Mouse (Mus musculus): ENCODE data around the gene Cbarp. TPM values are rescaled to one million over a fixed set of nuclear protein-coding genes. Genes with fewer than 3 reads are reported as not detected.

Cbarp gene
- polyA plus RNA-seq, 1 experiment from 2014 or later, result 2.5 TPM

GRCm38 (mm10) chr10:80137626-80138552, 2.7 kb downstream of the Cbarp start:
- Histone ChIP-seq H3K4me3 (ENCODE audit: low read length) (peak overlapping the region; percentile 60), H3K9me3 (replicated peaks; ENCODE audit: control insufficient read depth, low read length) (0 out of 2 replicates have a peak, but pooled peaks cover 3% of the 10 kb centered on the region), H3K36me3 (ENCODE audit: control insufficient read depth, insufficient read depth) (no peaks in the 10 kb centered on the region), H3K9ac (ENCODE audit: low read length) (peak overlapping the region; percentile 43), H3K27me3 (ENCODE audit: control insufficient read depth, insufficient read depth, low read length) (peaks cover 6% of the 10 kb centered on the region; the same call in 1 of the 2 replicates), H3K27ac (ENCODE audit: low read length) (no peak overlapping the region), H3K4me1 (ENCODE audit: control insufficient read depth, insufficient read depth, low read length) (peaks cover 37% of the 10 kb centered on the region), H3K4me2 (ENCODE audit: low read depth, low read length) (peak overlapping the region; percentile 85)
- no peak for ATAC-seq (replicated peaks; ENCODE audit: extremely low read depth, insufficient read depth, low FRiP score)
- WGBS, result 9% methylated on average over 29 of the region's 33 CpGs

GRCm38 (mm10) chr10:80136952-80137625, 3.5 kb downstream of the Cbarp start:
- H3K27me3 ChIP-seq (ENCODE audit: control insufficient read depth, insufficient read depth, low read length), result peaks cover 6% of the 10 kb centered on the region; the same call in 1 of the 2 replicates
- peak overlapping the region; percentile 85 for H3K4me2 ChIP-seq (ENCODE audit: low read depth, low read length)
- no peak overlapping the region for H3K27ac ChIP-seq (ENCODE audit: low read length)
- ATAC-seq (replicated peaks; ENCODE audit: extremely low read depth, insufficient read depth, low FRiP score), result no peak
- H3K9me3 ChIP-seq (replicated peaks; ENCODE audit: control insufficient read depth, low read length), result 0 out of 2 replicates have a peak, but pooled peaks cover 3% of the 10 kb centered on the region
- H3K9ac ChIP-seq (ENCODE audit: low read length), result peak overlapping the region; percentile 43
- H3K4me3 ChIP-seq (ENCODE audit: low read length), result peak overlapping the region; percentile 60
- peaks cover 38% of the 10 kb centered on the region for H3K4me1 ChIP-seq (ENCODE audit: control insufficient read depth, insufficient read depth, low read length)
- no peaks in the 10 kb centered on the region for H3K36me3 ChIP-seq (ENCODE audit: control insufficient read depth, insufficient read depth)
- 5% methylated on average over 29 of the region's 29 CpGs for WGBS

DNA sequence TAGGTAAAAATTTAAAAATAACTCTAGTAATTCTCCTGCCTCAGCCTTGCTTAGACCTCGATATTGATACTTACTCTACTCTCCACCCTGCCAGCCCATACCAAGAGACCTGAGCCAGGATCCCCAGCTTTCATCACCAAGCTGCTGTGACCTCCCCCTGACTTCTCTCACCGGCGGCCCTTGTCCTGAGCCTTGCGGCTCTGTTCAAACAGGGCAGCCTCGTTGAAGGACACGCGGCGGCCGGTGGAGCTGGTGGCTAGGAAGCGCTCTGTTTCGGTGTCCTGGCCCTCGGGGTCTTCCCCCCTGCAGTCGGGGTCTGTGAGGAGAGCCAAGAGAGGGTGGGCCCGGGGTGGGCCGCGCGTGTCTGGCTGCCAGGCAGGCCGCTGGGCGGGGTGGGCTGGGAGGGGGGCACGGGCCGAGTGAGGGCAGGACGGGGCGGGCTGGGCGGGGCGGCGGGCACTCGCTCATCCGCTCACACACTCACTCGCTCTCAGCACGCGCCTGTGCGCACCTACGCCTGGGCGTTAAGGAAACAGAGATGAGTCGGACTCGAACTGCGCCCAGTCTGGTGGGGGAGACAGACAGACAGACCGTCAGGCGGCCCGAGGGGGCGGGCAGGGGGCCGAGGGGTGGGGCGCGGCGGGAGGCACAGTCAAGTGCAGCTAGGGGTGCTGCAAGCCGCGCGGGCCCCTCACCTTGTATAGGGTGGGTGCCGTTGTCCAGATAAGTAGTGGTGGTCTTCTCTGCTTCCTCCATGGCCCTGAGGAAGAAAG, 4.3 kb downstream of the Cbarp start:
- Histone ChIP-seq H3K4me2 (ENCODE audit: low read depth, low read length) (peak overlapping the region; percentile 85), H3K4me3 (ENCODE audit: low read length) (peak overlapping the region; percentile 60), H3K27ac (ENCODE audit: low read length) (no peak overlapping the region), H3K9ac (ENCODE audit: low read length) (peak overlapping the region; percentile 43; the same call in 1 of the 2 replicates), H3K4me1 (ENCODE audit: control insufficient read depth, insufficient read depth, low read length) (peaks cover 40% of the 10 kb centered on the region), H3K27me3 (ENCODE audit: control insufficient read depth, insufficient read depth, low read length) (peaks cover 6% of the 10 kb centered on the region; the same call in 1 of the 2 replicates), H3K9me3 (replicated peaks; ENCODE audit: control insufficient read depth, low read length) (0 out of 2 replicates have a peak, but pooled peaks cover 3% of the 10 kb centered on the region), H3K36me3 (ENCODE audit: control insufficient read depth, insufficient read depth) (no peaks in the 10 kb centered on the region)
- ATAC-seq (replicated peaks; ENCODE audit: extremely low read depth, insufficient read depth, low FRiP score), result no peak
- WGBS, result 23% methylated on average over 34 of the region's 49 CpGs

- Histone ChIP-seq H3K4me2 (ENCODE audit: low read depth, low read length) (no peak overlapping the region), H3K9me3 (replicated peaks; ENCODE audit: control insufficient read depth, low read length) (0 out of 2 replicates have a peak, but pooled peaks cover 3% of the 10 kb centered on the region), H3K36me3 (ENCODE audit: control insufficient read depth, insufficient read depth) (peaks cover 4% of the 10 kb centered on the region; the same call in 1 of the 2 replicates), H3K27me3 (ENCODE audit: control insufficient read depth, insufficient read depth, low read length) (peaks cover 6% of the 10 kb centered on the region; the same call in 1 of the 2 replicates), H3K9ac (ENCODE audit: low read length) (no peak overlapping the region), H3K4me1 (ENCODE audit: control insufficient read depth, insufficient read depth, low read length) (peaks cover 40% of the 10 kb centered on the region), H3K4me3 (ENCODE audit: low read length) (no peak overlapping the region), H3K27ac (ENCODE audit: low read length) (no peak overlapping the region)
- ATAC-seq (replicated peaks; ENCODE audit: extremely low read depth, insufficient read depth, low FRiP score), result no peak
- 100% methylated on average over 1 of the region's 1 CpGs for WGBS
Measured at GRCm38 (mm10) chr10:80135641-80136040, 5.0 kb downstream of the Cbarp start.

DNA sequence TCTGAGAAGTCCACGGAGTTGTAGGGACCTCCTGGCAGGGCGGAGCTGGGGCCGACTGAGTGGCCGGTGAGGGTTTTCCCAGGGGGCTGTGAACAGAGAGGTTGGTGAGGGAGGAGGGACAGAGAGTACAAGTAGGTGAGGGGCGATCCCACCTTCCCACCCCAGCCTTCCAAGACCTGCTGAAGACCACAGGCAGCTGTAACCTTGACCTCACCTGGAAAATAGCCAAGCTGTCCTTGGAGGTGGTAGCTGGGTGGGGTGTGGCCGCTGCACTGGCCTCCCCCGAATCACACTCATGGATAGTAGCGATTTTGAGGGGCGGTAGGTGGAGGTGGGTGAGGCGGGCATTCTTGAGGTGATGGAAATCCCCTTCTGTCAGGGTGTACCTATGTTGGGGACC, 5.5 kb downstream of the Cbarp start:
- Histone ChIP-seq H3K9me3 (replicated peaks; ENCODE audit: control insufficient read depth, low read length) (0 out of 2 replicates have a peak, but pooled peaks cover 3% of the 10 kb centered on the region), H3K4me3 (ENCODE audit: low read length) (no peak overlapping the region), H3K4me2 (ENCODE audit: low read depth, low read length) (no peak overlapping the region), H3K4me1 (ENCODE audit: control insufficient read depth, insufficient read depth, low read length) (peaks cover 40% of the 10 kb centered on the region), H3K27ac (ENCODE audit: low read length) (no peak overlapping the region), H3K36me3 (ENCODE audit: control insufficient read depth, insufficient read depth) (peaks cover 7% of the 10 kb centered on the region), H3K9ac (ENCODE audit: low read length) (no peak overlapping the region), H3K27me3 (ENCODE audit: control insufficient read depth, insufficient read depth, low read length) (peaks cover 6% of the 10 kb centered on the region; the same call in 1 of the 2 replicates)
- WGBS, result 89% methylated on average over 10 of the region's 10 CpGs
- ATAC-seq (replicated peaks; ENCODE audit: extremely low read depth, insufficient read depth, low FRiP score), result no peak

- no peak overlapping the region for H3K9ac ChIP-seq (ENCODE audit: low read length)
- WGBS, result 80% methylated on average over 9 of the region's 9 CpGs
- peaks cover 6% of the 10 kb centered on the region; the same call in 1 of the 2 replicates for H3K27me3 ChIP-seq (ENCODE audit: control insufficient read depth, insufficient read depth, low read length)
- H3K9me3 ChIP-seq (replicated peaks; ENCODE audit: control insufficient read depth, low read length), result 0 out of 2 replicates have a peak, but pooled peaks cover 3% of the 10 kb centered on the region
- H3K4me3 ChIP-seq (ENCODE audit: low read length), result no peak overlapping the region
- H3K27ac ChIP-seq (ENCODE audit: low read length), result no peak overlapping the region
- H3K4me2 ChIP-seq (ENCODE audit: low read depth, low read length), result no peak overlapping the region
- H3K4me1 ChIP-seq (ENCODE audit: control insufficient read depth, insufficient read depth, low read length), result peaks cover 40% of the 10 kb centered on the region
- H3K36me3 ChIP-seq (ENCODE audit: control insufficient read depth, insufficient read depth), result peaks cover 13% of the 10 kb centered on the region
- no peak for ATAC-seq (replicated peaks; ENCODE audit: extremely low read depth, insufficient read depth, low FRiP score)
Measured at GRCm38 (mm10) chr10:80134421-80134820, 6.2 kb downstream of the Cbarp start.

- WGBS, result 48% methylated on average over 8 of the region's 8 CpGs
- peak overlapping the region; percentile 37 for H3K27ac ChIP-seq (ENCODE audit: low read length)
- no peak overlapping the region for H3K4me2 ChIP-seq (ENCODE audit: low read depth, low read length)
- H3K27me3 ChIP-seq (ENCODE audit: control insufficient read depth, insufficient read depth, low read length), result peaks cover 6% of the 10 kb centered on the region; the same call in 1 of the 2 replicates
- ATAC-seq (replicated peaks; ENCODE audit: extremely low read depth, insufficient read depth, low FRiP score), result peak; percentile 58
- H3K4me3 ChIP-seq (ENCODE audit: low read length), result no peak overlapping the region
- H3K36me3 ChIP-seq (ENCODE audit: control insufficient read depth, insufficient read depth), result peaks cover 23% of the 10 kb centered on the region
- 0 out of 2 replicates have a peak, but pooled peaks cover 3% of the 10 kb centered on the region for H3K9me3 ChIP-seq (replicated peaks; ENCODE audit: control insufficient read depth, low read length)
- H3K9ac ChIP-seq (ENCODE audit: low read length), result no peak overlapping the region; the same call in 1 of the 2 replicates
- H3K4me1 ChIP-seq (ENCODE audit: control insufficient read depth, insufficient read depth, low read length), result peaks cover 36% of the 10 kb centered on the region
Measured at GRCm38 (mm10) chr10:80133226-80133849, 7.3 kb downstream of the Cbarp start.

DNA sequence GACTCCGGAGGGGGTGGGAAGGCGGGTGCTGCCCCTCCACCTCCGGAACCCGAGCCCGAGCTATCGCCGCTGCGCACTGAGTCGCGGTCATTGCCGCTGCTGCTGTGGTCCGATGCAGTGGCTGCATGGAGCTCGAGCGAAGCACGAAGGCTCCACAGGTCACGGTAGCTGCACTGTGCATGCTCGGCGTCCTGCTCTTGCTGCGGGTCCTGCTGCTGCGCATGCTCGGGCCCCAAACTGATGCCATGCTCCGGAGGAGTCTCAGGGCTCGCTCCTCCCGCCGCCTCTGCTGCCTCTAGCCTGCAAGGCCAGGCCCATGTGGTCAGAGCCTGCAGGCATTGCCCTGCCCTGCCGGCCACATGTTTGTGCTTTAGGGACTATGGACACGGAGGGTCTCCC, 8.7 kb downstream of the Cbarp start:
- WGBS, result 60% methylated on average over 27 of the region's 27 CpGs
- no peak overlapping the region for H3K4me2 ChIP-seq (ENCODE audit: low read depth, low read length)

More for the DNA sequence above, 8.7 kb downstream of the Cbarp start:
- H3K36me3 ChIP-seq (ENCODE audit: control insufficient read depth, insufficient read depth), result peaks cover 36% of the 10 kb centered on the region
- no peaks in the 10 kb centered on the region for H3K27me3 ChIP-seq (ENCODE audit: control insufficient read depth, insufficient read depth, low read length)
- no peak overlapping the region for H3K4me3 ChIP-seq (ENCODE audit: low read length)
- no peak overlapping the region for H3K9ac ChIP-seq (ENCODE audit: low read length)
- peaks cover 23% of the 10 kb centered on the region for H3K4me1 ChIP-seq (ENCODE audit: control insufficient read depth, insufficient read depth, low read length)
- H3K27ac ChIP-seq (ENCODE audit: low read length), result no peak overlapping the region
- ATAC-seq (replicated peaks; ENCODE audit: extremely low read depth, insufficient read depth, low FRiP score), result no peak
- 0 out of 2 replicates have a peak, but pooled peaks cover 3% of the 10 kb centered on the region for H3K9me3 ChIP-seq (replicated peaks; ENCODE audit: control insufficient read depth, low read length)
